Mouse (Mus musculus) frontal cortex, postnatal 36 days (tissue): ENCODE results near the gene Xkr7.
A peak's percentile ranks its signal among the peaks of the same experiment; 100 is the strongest.

ENCODE experiments used
- DNase-seq, 2 experiments: peaks; one replicate each; pipeline ENCODE4 v3.0.0; 2022; ENCODE audit warnings: low spot score in 2 of 2

Xkr7 gene

GRCm38 (mm10) chr2:153071491-153072184 is 40.0 kb downstream of the Xkr7 start:
- DNase-seq: peak; percentile 61 to 62

GRCm38 (mm10) chr2:153074651-153075050 is 43.0 kb downstream of the Xkr7 start:
- no peak for DNase-seq

- DNase-seq: no peak
These were observed 44.3 kb downstream of the Xkr7 start for GRCm38 (mm10) chr2:153075961-153076360.

GRCm38 (mm10) chr2:153080841-153081523 is 49.3 kb downstream of the Xkr7 start:
- DNase-seq: peak; percentile 79 to 83

- no peak for DNase-seq
These were observed 50.2 kb downstream of the Xkr7 start for GRCm38 (mm10) chr2:153081866-153082265.

- DNase-seq: no peak
These were observed 51.6 kb downstream of the Xkr7 start for GRCm38 (mm10) chr2:153083275-153083674.

- no peak for DNase-seq
These were observed 52.2 kb downstream of the Xkr7 start for GRCm38 (mm10) chr2:153083824-153084223.

- no peak for DNase-seq
These were observed 52.8 kb downstream of the Xkr7 start for GRCm38 (mm10) chr2:153084261-153084976.

GRCm38 (mm10) chr2:153085556-153085955 is 53.9 kb downstream of the Xkr7 start:
- DNase-seq: no peak

- no peak for DNase-seq
These were observed 54.5 kb downstream of the Xkr7 start for GRCm38 (mm10) chr2:153086166-153086565.

- DNase-seq: no peak
These were observed 55.4 kb downstream of the Xkr7 start for GRCm38 (mm10) chr2:153087091-153087490.

GRCm38 (mm10) chr2:153089316-153089715 is 57.7 kb downstream of the Xkr7 start:
- no peak for DNase-seq

- no peak for DNase-seq
These were observed 59.0 kb downstream of the Xkr7 start for GRCm38 (mm10) chr2:153090551-153091165.
